Mouse (Mus musculus): Measurements from ENCODE around the gene Suv39h1. TPM values are rescaled to one million over a fixed set of nuclear protein-coding genes. Genes with fewer than 3 reads are reported as not detected.
A peak's percentile ranks its signal among the peaks of the same experiment; 100 is the strongest.

Suv39h1 gene
- total RNA-seq (2014; rRNA removed) (38.7 and 46.1 TPM in 2 replicates), polyA plus RNA-seq (2015; fragmentation: Nextera tagmentation; extraction: Ambion mirVana) (33.7 and 37.7 TPM in 2 replicates)

GRCm38 (mm10) chrX:8074430-8075014, at the start of gene Suv39h1:
Suv39h1 (minus strand) TSS chrX:8074760.
- WGBS, result 26% methylated on average over 30 of the region's 46 CpGs
- ATAC-seq, result peak; percentile 97
- H3K27me3 ChIP-seq (ENCODE audit: insufficient read depth, low read length), result no peaks in the 10 kb centered on the region
- H3K9ac ChIP-seq, result peak within 1 kb of the TSS; percentile 48
- H3K4me2 ChIP-seq (ENCODE audit: low read depth), result peak within 1 kb of the TSS; percentile 55
- H3K4me3 ChIP-seq (ENCODE audit: low read depth, low read length), result peak within 1 kb of the TSS; percentile 59
- no peaks in the 10 kb centered on the region; the same call in 1 of the 2 replicates for H3K4me1 ChIP-seq (ENCODE audit: insufficient read depth)
- H3K9me3 ChIP-seq (ENCODE audit: low read length), result no peaks in the 10 kb centered on the region
- peak within 1 kb of the TSS; percentile 78 for H3K27ac ChIP-seq (ENCODE audit: low read depth, low read length)
- TF ChIP-seq CTCF (IDR thresholded peaks at IDR 0.05; ENCODE audit: low read depth), result no peak
- DNase-seq, result peak; percentile 95
- H3K36me3 ChIP-seq (ENCODE audit: insufficient read depth), result no peaks in the 10 kb centered on the region

GRCm38 (mm10) chrX:8123821-8124470, 49.4 kb upstream of the Suv39h1 start:
- Histone ChIP-seq H3K4me1 (ENCODE audit: insufficient read depth) (no peaks in the 10 kb centered on the region), H3K9me3 (ENCODE audit: low read length) (no peaks in the 10 kb centered on the region), H3K27ac (ENCODE audit: low read depth, low read length) (no peak overlapping the region), H3K4me3 (ENCODE audit: low read depth, low read length) (no peak overlapping the region), H3K27me3 (ENCODE audit: insufficient read depth, low read length) (no peaks in the 10 kb centered on the region), H3K4me2 (ENCODE audit: low read depth) (no peak overlapping the region), H3K9ac (no peak overlapping the region), H3K36me3 (ENCODE audit: insufficient read depth) (peaks cover 24% of the 10 kb centered on the region)
- WGBS, result 76% methylated on average over 6 of the region's 6 CpGs
- TF ChIP-seq CTCF (IDR thresholded peaks at IDR 0.05; ENCODE audit: low read depth), result no peak
- DNase-seq, result no peak
- no peak for ATAC-seq

GRCm38 (mm10) chrX:8117264-8117663, 42.7 kb upstream of the Suv39h1 start:
- no peak overlapping the region for H3K9ac ChIP-seq
- no peaks in the 10 kb centered on the region for H3K27me3 ChIP-seq (ENCODE audit: insufficient read depth, low read length)
- no peak overlapping the region for H3K4me2 ChIP-seq (ENCODE audit: low read depth)
- no peaks in the 10 kb centered on the region for H3K9me3 ChIP-seq (ENCODE audit: low read length)
- TF ChIP-seq CTCF (IDR thresholded peaks at IDR 0.05; ENCODE audit: low read depth), result no peak
- no peak for ATAC-seq
- H3K4me1 ChIP-seq (ENCODE audit: insufficient read depth), result no peaks in the 10 kb centered on the region
- H3K36me3 ChIP-seq (ENCODE audit: insufficient read depth), result no peaks in the 10 kb centered on the region
- H3K27ac ChIP-seq (ENCODE audit: low read depth, low read length), result no peak overlapping the region
- no peak overlapping the region for H3K4me3 ChIP-seq (ENCODE audit: low read depth, low read length)
- DNase-seq, result no peak

GRCm38 (mm10) chrX:8115275-8115674, 40.7 kb upstream of the Suv39h1 start:
- no peak for TF ChIP-seq CTCF (IDR thresholded peaks at IDR 0.05; ENCODE audit: low read depth)
- no peaks in the 10 kb centered on the region for H3K36me3 ChIP-seq (ENCODE audit: insufficient read depth)
- no peak overlapping the region for H3K27ac ChIP-seq (ENCODE audit: low read depth, low read length)
- H3K27me3 ChIP-seq (ENCODE audit: insufficient read depth, low read length), result no peaks in the 10 kb centered on the region
- no peak overlapping the region for H3K4me2 ChIP-seq (ENCODE audit: low read depth)
- no peak for DNase-seq
- H3K4me3 ChIP-seq (ENCODE audit: low read depth, low read length), result no peak overlapping the region
- H3K4me1 ChIP-seq (ENCODE audit: insufficient read depth), result no peaks in the 10 kb centered on the region
- no peak overlapping the region for H3K9ac ChIP-seq
- WGBS, result 73% methylated on average over 4 of the region's 4 CpGs
- H3K9me3 ChIP-seq (ENCODE audit: low read length), result no peaks in the 10 kb centered on the region
- ATAC-seq, result no peak

- H3K27me3 ChIP-seq (ENCODE audit: insufficient read depth, low read length), result no peaks in the 10 kb centered on the region
- H3K27ac ChIP-seq (ENCODE audit: low read depth, low read length), result no peak overlapping the region
- ATAC-seq (no peak), DNase-seq (no peak)
- H3K4me1 ChIP-seq (ENCODE audit: insufficient read depth), result no peaks in the 10 kb centered on the region
- no peaks in the 10 kb centered on the region for H3K9me3 ChIP-seq (ENCODE audit: low read length)
- WGBS, result 88% methylated on average over 3 of the region's 3 CpGs
- no peak for TF ChIP-seq CTCF (IDR thresholded peaks at IDR 0.05; ENCODE audit: low read depth)
- no peaks in the 10 kb centered on the region for H3K36me3 ChIP-seq (ENCODE audit: insufficient read depth)
- H3K4me3 ChIP-seq (ENCODE audit: low read depth, low read length), result no peak overlapping the region
- no peak overlapping the region for H3K9ac ChIP-seq
- no peak overlapping the region for H3K4me2 ChIP-seq (ENCODE audit: low read depth)
These were observed 30.5 kb upstream of the Suv39h1 start for GRCm38 (mm10) chrX:8105019-8105418.

DNA sequence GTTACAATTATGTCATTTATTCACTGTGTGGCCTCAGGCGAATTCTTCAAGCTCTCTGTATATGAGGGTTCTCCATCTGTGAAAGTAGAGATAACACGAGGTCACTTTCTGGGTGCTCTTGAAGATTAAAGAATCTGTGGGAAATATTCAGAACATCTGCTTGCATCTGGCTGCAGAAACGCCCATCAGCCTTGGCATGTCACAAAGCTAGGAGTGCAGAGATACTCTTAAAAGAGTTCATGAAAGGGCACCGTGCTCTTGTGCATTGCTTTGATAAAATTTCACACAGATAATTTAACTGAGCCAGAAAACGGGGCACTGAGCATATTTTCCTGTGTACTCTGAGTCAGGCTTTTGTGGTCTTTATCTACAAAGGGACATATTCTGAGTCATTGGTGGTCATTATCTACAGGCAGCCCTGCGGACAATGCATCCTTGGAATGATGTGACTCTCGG, 27.7 kb upstream of the Suv39h1 start:
- H3K9me3 ChIP-seq (ENCODE audit: low read length), result no peaks in the 10 kb centered on the region
- no peaks in the 10 kb centered on the region for H3K36me3 ChIP-seq (ENCODE audit: insufficient read depth)
- H3K4me2 ChIP-seq (ENCODE audit: low read depth), result no peak overlapping the region
- no peak overlapping the region for H3K4me3 ChIP-seq (ENCODE audit: low read depth, low read length)
- no peak for TF ChIP-seq CTCF (IDR thresholded peaks at IDR 0.05; ENCODE audit: low read depth)
- 60% methylated on average over 7 of the region's 7 CpGs for WGBS
- DNase-seq (no peak), ATAC-seq (no peak)
- H3K4me1 ChIP-seq (ENCODE audit: insufficient read depth), result no peaks in the 10 kb centered on the region
- no peaks in the 10 kb centered on the region for H3K27me3 ChIP-seq (ENCODE audit: insufficient read depth, low read length)
- no peak overlapping the region for H3K27ac ChIP-seq (ENCODE audit: low read depth, low read length)
- H3K9ac ChIP-seq, result no peak overlapping the region

DNA sequence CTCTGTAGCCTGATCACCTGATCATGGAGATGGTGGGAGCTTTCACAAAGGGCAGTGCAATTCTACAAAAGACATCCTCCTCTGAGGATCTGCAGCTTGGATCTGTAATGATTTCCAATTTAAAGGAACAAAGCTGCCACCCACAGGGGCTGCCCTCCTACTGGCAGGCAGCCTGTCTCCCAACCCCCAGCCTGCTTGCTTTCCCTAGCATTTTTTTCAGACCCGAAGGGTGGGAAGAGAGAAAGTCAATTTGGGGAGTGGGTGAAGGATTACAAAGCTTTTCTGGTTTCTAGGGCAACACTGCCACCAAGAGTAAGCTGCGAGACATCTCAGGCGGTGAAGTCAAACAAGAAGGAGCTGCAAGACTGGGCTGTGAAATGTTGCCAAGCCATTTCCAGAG, 26.5 kb upstream of the Suv39h1 start:
- TF ChIP-seq CTCF (IDR thresholded peaks at IDR 0.05; ENCODE audit: low read depth), result peak; percentile 78
- ATAC-seq, result peak; percentile 75
- WGBS, result 29% methylated on average over 3 of the region's 3 CpGs

More for the DNA sequence above, 26.5 kb upstream of the Suv39h1 start:
- Histone ChIP-seq H3K4me3 (ENCODE audit: low read depth, low read length) (no peak overlapping the region), H3K36me3 (ENCODE audit: insufficient read depth) (no peaks in the 10 kb centered on the region), H3K9ac (0 out of 2 replicates have a peak overlapping the region, but pooled peaks have one; percentile 25), H3K4me2 (ENCODE audit: low read depth) (no peak overlapping the region), H3K9me3 (ENCODE audit: low read length) (no peaks in the 10 kb centered on the region), H3K27me3 (ENCODE audit: insufficient read depth, low read length) (no peaks in the 10 kb centered on the region), H3K27ac (ENCODE audit: low read depth, low read length) (peak overlapping the region; percentile 86), H3K4me1 (ENCODE audit: insufficient read depth) (no peaks in the 10 kb centered on the region)
- DNase-seq, result peak; percentile 96
